Mouse (Mus musculus) E14TG2a.4 (cell line): ENCODE data around the gene Nat8f1.
"Not testable (repeated sequence)": the region's sequence is repeated elsewhere in the genome, so short reads cannot be mapped to it uniquely, and the experiment has no call there.

Experiments used
- H3K27me3 ChIP-seq: 2 replicates; pipeline ENCODE4 v1.6.1; 2014; ENCODE audit warnings: low read length, control low read depth; ENCODE audit not compliant: insufficient read depth
- H3K36me3 ChIP-seq: 2 replicates; pipeline ENCODE4 v1.6.1; 2014; ENCODE audit warnings: low read length, control low read depth; ENCODE audit not compliant: insufficient read depth
- H3K4me1 ChIP-seq: replicated peaks from 2 replicates; pipeline ENCODE4 v1.6.1; 2014; ENCODE audit warnings: low read depth, low read length, control low read depth
- H3K4me3 ChIP-seq: replicated peaks from 2 replicates; pipeline ENCODE4 v1.5.1; 2014; ENCODE audit warnings: mild to moderate bottlenecking, low read length
- H3K9me3 ChIP-seq: 2 replicates; pipeline ENCODE4 v1.6.1; 2014; ENCODE audit warnings: low read length, control low read depth
- CTCF ChIP-seq: conservative IDR thresholded peaks from 2 replicates; pipeline ENCODE4 v1.5.1; 2014; ENCODE audit warnings: low read length
- NANOG ChIP-seq: IDR thresholded peaks from 2 replicates; pipeline ENCODE4 v1.6.1; 2014; ENCODE audit warnings: borderline replicate concordance, low read length, mixed read lengths
- POU5F1 ChIP-seq: IDR thresholded peaks from 2 replicates; pipeline ENCODE4 v1.6.1; 2014; ENCODE audit warnings: low read length, borderline replicate concordance

The Nat8f1 gene

DNA sequence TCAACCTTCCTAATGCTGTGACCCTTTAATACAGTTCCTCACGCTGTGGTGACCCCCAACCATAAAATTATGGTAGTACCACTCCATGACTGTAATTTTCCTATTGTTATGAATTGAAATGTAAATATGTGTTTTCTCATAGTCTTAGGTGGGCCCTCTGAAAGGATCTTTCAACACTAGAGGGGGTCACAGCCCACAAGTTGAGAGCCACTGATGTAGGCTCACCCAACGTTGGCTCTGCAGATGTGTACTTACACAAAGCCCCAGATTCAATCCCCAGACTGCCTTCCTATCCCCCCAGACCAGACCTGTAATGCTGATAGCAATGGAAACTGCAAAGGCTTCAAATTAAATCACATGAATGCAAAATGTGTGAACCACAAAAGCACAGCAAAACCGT, 20.2 kb upstream of the Nat8f1 start:
- no peak overlapping the region for H3K4me3 ChIP-seq

DNA sequence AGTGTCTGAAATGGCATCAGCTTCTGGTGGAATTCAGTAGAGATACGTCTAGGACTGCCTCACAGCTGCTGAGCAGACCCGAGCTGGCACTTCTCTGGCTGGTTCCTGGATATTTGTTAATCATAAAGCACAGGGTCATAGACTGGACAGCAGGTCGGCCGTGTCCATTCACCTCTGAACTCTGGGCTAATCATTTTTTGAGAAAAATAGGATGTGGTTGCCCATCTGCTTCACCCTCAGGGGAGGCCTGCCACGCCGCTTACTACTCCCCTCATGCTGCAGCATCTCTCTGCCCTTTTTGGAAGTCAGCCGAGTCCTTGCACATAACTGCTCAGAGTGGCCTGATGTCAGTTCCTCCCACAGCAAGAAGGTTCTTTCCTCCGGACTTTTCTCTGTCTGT, 18.6 kb upstream of the Nat8f1 start:
- no peaks in the 10 kb centered on the region for H3K9me3 ChIP-seq
- no peak overlapping the region for H3K4me3 ChIP-seq
- TF ChIP-seq NANOG, result no peak
- TF ChIP-seq CTCF, result no peak
- TF ChIP-seq POU5F1, result no peak
- H3K27me3 ChIP-seq, result peaks cover 11% of the 10 kb centered on the region; the same call in 1 of the 2 replicates
- peaks cover 8% of the 10 kb centered on the region for H3K4me1 ChIP-seq
- H3K36me3 ChIP-seq, result peaks cover 18% of the 10 kb centered on the region

More for the DNA sequence above, 20.2 kb upstream of the Nat8f1 start:
- Histone ChIP-seq H3K9me3 (no peaks in the 10 kb centered on the region), H3K27me3 (peaks cover 11% of the 10 kb centered on the region; the same call in 1 of the 2 replicates), H3K36me3 (peaks cover 2% of the 10 kb centered on the region), H3K4me1 (peaks cover 8% of the 10 kb centered on the region)
- TF ChIP-seq NANOG (no peak), POU5F1 (no peak), CTCF (no peak)

DNA sequence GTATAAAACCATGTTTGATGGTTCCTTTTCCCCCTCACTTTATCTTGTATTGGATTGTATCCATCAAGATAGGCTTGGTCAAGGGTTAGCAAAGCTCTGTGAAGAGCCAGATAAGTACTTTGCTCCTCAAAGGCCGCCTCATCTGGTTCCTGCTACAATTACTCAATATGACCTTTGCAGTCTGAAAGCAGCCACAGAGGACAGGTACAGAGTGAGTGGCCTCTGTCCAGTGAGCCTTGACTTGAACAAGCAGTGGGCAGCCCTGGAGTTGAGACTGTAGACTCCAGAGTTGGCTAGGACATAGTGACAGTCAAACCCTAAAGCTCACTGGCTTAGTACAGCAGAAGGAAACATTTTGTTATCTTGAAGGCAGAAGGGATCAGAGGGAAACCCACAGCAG, 13.8 kb upstream of the Nat8f1 start:
- no peaks in the 10 kb centered on the region for H3K4me1 ChIP-seq
- H3K4me3 ChIP-seq, result no peak overlapping the region
- no peaks in the 10 kb centered on the region for H3K9me3 ChIP-seq
- TF ChIP-seq NANOG (no peak), CTCF (no peak), POU5F1 (no peak)
- H3K36me3 ChIP-seq, result peaks cover 62% of the 10 kb centered on the region
- 0 out of 2 replicates have a peak, but pooled peaks cover under 1% of the 10 kb centered on the region for H3K27me3 ChIP-seq

DNA sequence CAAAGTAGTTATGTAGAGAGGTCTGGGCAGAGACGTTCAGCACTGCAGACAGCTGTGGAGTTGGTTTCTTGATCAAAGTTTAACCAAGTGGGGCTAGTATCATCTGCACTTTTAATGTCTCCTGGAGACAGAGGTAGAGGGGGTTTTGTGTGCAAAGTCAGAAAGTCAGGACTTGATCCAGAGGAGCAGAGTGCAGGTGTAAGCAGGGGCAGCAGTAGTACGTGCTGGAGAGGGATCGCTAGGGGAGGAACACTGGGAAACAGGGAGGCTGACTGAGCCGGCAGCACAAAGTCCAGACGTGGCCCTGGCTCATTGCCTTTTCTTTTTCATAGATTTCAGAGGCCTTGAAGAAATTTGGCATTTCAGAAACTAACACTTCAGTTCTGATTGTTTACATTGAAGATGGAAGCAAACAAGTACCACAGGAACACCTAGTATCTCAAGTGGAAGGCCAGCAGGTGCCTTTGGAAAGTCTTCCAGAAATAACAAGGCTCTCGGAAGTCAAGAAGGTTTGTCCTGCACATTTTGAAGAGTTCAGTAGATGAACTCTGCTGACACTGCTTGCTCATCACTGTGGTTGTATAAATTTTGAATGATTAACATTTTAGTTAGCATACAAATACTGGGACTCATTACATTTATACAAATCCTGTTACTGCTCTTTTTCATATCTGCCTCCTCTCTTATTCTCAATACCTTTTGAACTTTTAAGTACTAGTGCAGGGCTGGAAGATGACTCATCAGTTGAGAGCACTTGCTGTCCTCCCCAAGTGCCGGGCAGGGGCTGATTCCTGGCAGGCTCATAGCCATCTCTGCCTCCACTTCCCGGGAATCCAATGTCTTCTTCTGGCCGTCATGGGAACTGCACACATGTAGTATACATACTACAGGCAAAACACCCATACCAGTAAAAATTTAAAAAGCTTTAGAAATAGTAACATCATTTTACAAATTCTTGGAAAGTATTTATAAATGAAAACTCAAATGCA, 12.3 kb upstream of the Nat8f1 start:
- H3K27me3 ChIP-seq, result no peaks in the 10 kb centered on the region
- H3K9me3 ChIP-seq, result no peaks in the 10 kb centered on the region
- no peak for TF ChIP-seq POU5F1
- no peaks in the 10 kb centered on the region for H3K4me1 ChIP-seq
- no peak overlapping the region for H3K4me3 ChIP-seq
- H3K36me3 ChIP-seq, result peaks cover 75% of the 10 kb centered on the region

DNA sequence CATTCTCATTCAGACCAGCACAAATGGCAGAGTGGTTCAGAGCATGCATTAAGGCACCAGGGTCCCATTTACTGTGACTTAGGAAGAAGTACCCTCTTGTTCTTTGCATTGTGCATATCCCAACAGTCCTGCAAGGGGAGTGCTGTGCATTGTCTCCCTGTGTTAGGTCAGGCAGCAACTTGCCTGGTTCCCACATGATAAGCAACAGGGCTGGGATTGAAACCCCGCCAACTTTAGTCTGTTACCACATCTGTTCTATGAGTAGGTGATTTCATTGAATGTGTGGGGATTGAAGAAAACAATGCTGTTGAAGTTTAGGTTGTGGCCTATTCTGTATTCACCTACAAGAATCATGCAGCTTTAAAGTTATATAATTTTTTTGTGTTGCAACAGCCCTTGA, 11.2 kb upstream of the Nat8f1 start:
- no peak for TF ChIP-seq CTCF
- TF ChIP-seq NANOG, result no peak
- no peak for TF ChIP-seq POU5F1
- no peaks in the 10 kb centered on the region for H3K27me3 ChIP-seq
- peaks cover 83% of the 10 kb centered on the region for H3K36me3 ChIP-seq
- H3K4me1 ChIP-seq, result no peaks in the 10 kb centered on the region
- no peak overlapping the region for H3K4me3 ChIP-seq
- H3K9me3 ChIP-seq, result no peaks in the 10 kb centered on the region

DNA sequence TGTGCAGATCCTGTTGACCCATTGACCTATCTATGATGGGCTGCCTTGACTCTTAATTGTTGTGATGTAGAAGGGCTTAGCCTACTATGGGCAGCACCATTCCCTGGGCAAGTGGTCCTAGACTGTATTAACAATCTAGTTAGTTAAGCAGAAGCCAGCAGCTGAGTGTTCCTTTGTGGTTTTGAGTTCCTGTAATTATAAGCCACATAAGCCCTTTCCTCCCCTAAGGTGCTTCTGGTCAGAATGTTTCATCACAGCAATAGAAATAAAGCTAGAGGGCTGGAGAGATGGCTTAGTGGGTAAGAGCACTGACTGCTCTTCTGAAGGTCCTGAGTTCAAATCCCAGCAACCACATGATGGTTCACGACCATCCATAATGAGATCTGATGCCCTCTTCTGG, 8.2 kb upstream of the Nat8f1 start:
- H3K27me3 ChIP-seq, result no peaks in the 10 kb centered on the region

DNA sequence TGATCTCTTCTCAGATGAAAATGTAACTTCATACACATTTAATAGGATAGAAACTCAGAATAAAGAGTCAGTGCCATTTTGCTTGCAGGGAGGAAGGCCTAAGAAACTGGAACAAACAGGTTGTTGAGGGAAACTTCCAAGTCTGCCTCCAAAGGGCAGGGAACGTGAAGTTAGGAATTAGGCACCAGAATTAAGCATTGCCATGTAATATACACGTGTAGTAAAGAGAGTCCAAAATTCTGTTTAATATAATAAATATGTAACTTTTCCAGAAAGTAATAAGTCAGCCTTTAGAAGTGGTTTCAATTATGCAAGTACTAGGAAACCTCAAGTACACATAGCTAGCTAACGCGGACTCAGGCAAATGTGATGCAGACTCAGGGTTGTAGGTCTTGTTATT, 3.9 kb upstream of the Nat8f1 start:
- peaks cover 42% of the 10 kb centered on the region for H3K36me3 ChIP-seq
- H3K4me3 ChIP-seq, result no peak overlapping the region
- no peaks in the 10 kb centered on the region for H3K27me3 ChIP-seq
- H3K9me3 ChIP-seq, result no peaks in the 10 kb centered on the region
- TF ChIP-seq POU5F1 (no peak), NANOG (no peak), CTCF (no peak)
- peaks cover 20% of the 10 kb centered on the region for H3K4me1 ChIP-seq

More for the DNA sequence above, 8.2 kb upstream of the Nat8f1 start:
- TF ChIP-seq NANOG (no peak), CTCF (no peak), POU5F1 (no peak)
- Histone ChIP-seq H3K4me3 (no peak overlapping the region), H3K4me1 (peaks cover 5% of the 10 kb centered on the region; the same call in 1 of the 2 replicates), H3K36me3 (peaks cover 83% of the 10 kb centered on the region), H3K9me3 (no peaks in the 10 kb centered on the region)

DNA sequence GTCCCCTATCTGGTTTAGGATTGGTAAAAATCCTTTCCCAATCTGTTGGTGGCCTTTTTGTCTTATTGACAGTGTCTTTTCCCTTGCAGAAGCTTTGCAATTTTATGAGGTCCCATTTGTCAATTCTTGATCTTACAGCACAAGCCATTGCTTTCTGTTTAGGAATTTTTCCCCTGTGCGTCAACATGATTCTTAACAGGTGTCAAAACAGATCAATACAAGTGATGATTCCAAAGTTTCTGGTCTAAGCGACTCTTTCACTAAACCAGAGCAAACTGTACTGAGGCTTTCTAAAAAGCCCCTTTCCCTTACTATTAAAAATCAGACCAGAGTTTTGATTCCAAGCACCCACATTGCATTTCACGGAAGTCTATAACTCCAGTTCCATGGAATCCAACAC, 2.9 kb upstream of the Nat8f1 start:
- not testable (repeated sequence) for H3K9me3 ChIP-seq, H3K4me3 ChIP-seq, H3K27me3 ChIP-seq
- Histone ChIP-seq H3K36me3 (peaks cover 34% of the 10 kb centered on the region), H3K4me1 (peaks cover 20% of the 10 kb centered on the region)

DNA sequence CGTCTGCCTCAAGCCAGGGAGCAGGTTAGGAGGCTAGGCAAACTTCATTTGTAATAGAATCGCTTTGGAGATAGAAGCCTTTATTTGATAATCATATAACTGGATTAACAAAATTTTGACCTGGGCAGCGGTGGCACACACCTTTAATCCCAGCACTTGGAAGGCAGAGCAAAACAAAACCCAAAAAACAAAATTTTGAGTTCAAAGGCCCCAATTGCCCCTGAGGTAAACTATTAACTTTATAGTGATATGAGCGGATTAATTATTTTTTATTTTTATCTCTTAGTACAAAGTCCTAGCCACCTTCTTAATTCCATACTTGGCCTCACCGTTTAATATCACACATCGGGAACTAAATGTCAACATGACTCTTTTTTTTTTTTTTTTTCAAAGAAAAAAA, 1.1 kb upstream of the Nat8f1 start:
- no peaks in the 10 kb centered on the region for H3K9me3 ChIP-seq
- peak overlapping the region; percentile 84 for H3K4me3 ChIP-seq
- H3K4me1 ChIP-seq, result peaks cover 20% of the 10 kb centered on the region
- H3K27me3 ChIP-seq, result no peaks in the 10 kb centered on the region
- TF ChIP-seq NANOG, result no peak
- no peak for TF ChIP-seq POU5F1
- no peak for TF ChIP-seq CTCF
- peaks cover 20% of the 10 kb centered on the region for H3K36me3 ChIP-seq
